Mouse (Mus musculus) liver, postnatal 0 days (tissue): Measurements from ENCODE around the gene Spp2.
"Not testable (repeated sequence)": the region's sequence is repeated elsewhere in the genome, so short reads cannot be mapped to it uniquely, and the experiment has no call there.

Experiments used
- CTCF ChIP-seq: sonication (generic); IDR thresholded peaks from 2 replicates; pipeline ENCODE4 v1.5.1; 2016; ENCODE audit warnings: antibody characterized with exemption, low read depth
- EP300 ChIP-seq: IDR thresholded peaks from 2 replicates; pipeline ENCODE4 v1.6.1; 2016; ENCODE audit warnings: antibody characterized with exemption, low read depth, mild to moderate bottlenecking

DNA sequence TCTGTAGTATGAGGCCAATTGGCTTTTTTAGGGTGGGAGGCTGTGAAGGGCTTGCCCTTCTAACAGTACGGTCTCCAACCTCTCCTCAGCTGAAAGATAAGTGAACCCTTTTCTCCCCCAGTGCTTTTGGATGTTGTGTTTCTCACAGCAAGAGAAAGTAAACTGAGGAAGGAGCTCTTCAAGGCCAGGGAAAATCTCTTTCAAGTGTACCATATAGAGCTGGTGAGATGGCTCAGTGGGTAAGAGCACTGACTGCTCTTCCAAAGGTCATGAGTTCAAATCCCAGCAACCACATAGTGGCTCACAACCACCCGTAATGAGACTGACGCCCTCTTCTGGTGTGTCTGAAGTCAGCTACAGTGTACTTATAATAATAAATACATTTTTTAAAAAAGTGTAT lies 41.3 kb downstream of the Spp2 start:
- TF ChIP-seq EP300, CTCF: not testable (repeated sequence)
